In the genomic region with DNA sequence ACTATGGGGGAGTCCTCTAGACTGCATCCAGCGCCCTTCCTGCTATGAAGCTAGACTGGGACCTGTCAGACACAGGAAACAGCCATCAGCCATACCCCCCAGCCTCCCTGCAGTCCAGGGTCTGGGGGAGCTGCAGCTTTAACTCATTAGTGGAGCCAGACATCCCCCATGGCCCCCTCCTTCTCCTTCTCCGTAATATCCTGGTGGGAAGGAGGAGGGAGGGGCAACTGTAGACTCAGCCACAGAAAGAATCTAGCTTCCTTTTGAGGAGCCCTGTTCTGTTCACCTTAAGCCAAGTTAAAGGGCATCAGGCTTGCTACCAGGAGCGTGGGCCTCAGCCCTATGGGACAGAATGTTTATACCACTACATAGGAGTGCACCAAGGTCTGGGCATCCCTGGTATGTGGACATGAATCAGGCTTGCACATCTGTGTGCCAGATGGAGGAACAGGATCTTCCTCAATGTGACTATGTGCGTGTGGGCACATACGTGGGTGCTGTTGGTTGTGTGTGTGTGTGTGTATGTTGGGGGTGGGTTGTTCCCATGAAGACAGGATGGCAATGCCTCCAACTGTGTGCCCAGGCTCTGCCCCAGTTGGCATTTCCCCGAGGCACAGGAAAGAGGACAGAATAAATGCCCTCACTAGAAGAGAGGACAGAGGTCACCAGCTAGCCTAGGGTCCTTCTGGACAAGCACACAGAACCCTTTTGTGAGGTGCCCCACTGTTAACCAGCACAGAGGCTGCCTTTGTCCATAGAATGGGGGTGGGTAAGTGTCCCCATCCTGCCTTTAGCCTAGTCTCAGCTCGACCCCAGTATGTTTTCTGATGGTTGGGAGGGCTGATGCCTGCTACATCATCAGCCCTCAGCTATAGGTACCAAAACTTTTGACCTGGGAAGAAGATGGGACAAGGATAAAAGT, we compare ENCODE assay signal across 8 mouse cellular contexts. TPM values are rescaled to one million over a fixed set of nuclear protein-coding genes. Genes with fewer than 3 reads are reported as not detected.
A peak's percentile ranks its signal among the peaks of the same experiment; 100 is the strongest.
DNase-seq lines count a peak whose midpoint lies in the region; ATAC-seq lines count a peak whose summit lies in the region.

No protein-coding gene starts in this region.

- DNase-seq in lung, adult 18-20 months = no peak
- DNase-seq in embryonic facial prominence, embryonic 11.5 days (ENCODE audit: low spot score) = peak; percentile 94
- DNase-seq in hindbrain, embryonic 11.5 days (ENCODE audit: low spot score) = peak; percentile 53
- no peak for DNase-seq in urinary bladder, postnatal 14 days (ENCODE audit: low spot score)
- DNase-seq in right cerebral cortex, postnatal 14 days = no peak

- 20% methylated on average over 7 of the region's 7 CpGs for WGBS in lung, embryonic 15.5 days
- 12% methylated on average over 7 of the region's 7 CpGs for WGBS in embryonic facial prominence, embryonic 11.5 days
- 44% methylated on average over 7 of the region's 7 CpGs for WGBS in hindbrain, embryonic 11.5 days
- WGBS in limb, embryonic 12.5 days = 11% methylated on average over 7 of the region's 7 CpGs
- 45% methylated on average over 7 of the region's 7 CpGs for whole genome bisulfite sequencing in neural tube, embryonic 12.5 days

- peak overlapping the region; percentile 100 for H3K27ac ChIP-seq in lung, embryonic 15.5 days
- peak overlapping the region; percentile 100 for H3K27ac ChIP-seq in embryonic facial prominence, embryonic 11.5 days (replicated peaks; ENCODE audit: low read depth, low read length)
- H3K27ac ChIP-seq in hindbrain, embryonic 11.5 days (ENCODE audit: low read depth, low read length) = peak overlapping the region; percentile 83
- H3K27ac ChIP-seq in limb, embryonic 12.5 days = peak overlapping the region; percentile 100
- H3K27ac ChIP-seq in neural tube, embryonic 12.5 days = peak overlapping the region; percentile 69

- H3K9me3 ChIP-seq in lung, embryonic 15.5 days = no peaks in the 10 kb centered on the region
- no peaks in the 10 kb centered on the region for H3K9me3 ChIP-seq in embryonic facial prominence, embryonic 11.5 days (replicated peaks; ENCODE audit: control insufficient read depth, low read length)
- H3K9me3 ChIP-seq in hindbrain, embryonic 11.5 days (ENCODE audit: control insufficient read depth, low read length) = no peaks in the 10 kb centered on the region
- no peaks in the 10 kb centered on the region for H3K9me3 ChIP-seq in limb, embryonic 12.5 days
- no peaks in the 10 kb centered on the region for H3K9me3 ChIP-seq in neural tube, embryonic 12.5 days

- peak overlapping the region; percentile 40 for H3K9ac ChIP-seq in lung, embryonic 15.5 days
- peak overlapping the region; percentile 64 for H3K9ac ChIP-seq in embryonic facial prominence, embryonic 11.5 days (replicated peaks; ENCODE audit: low read length)
- H3K9ac ChIP-seq in hindbrain, embryonic 11.5 days (ENCODE audit: low read depth, low read length) = peak overlapping the region; percentile 54
- peak overlapping the region; percentile 91 for H3K9ac ChIP-seq in limb, embryonic 12.5 days (replicated peaks)
- 0 out of 2 replicates have a peak overlapping the region, but pooled peaks have one; percentile 29 for H3K9ac ChIP-seq in neural tube, embryonic 12.5 days

- H3K4me2 ChIP-seq in lung, embryonic 15.5 days = peak overlapping the region; percentile 88
- H3K4me2 ChIP-seq in embryonic facial prominence, embryonic 11.5 days (ENCODE audit: low read depth, low read length) = peak overlapping the region; percentile 76
- peak overlapping the region; percentile 21 for H3K4me2 ChIP-seq in hindbrain, embryonic 11.5 days (replicated peaks; ENCODE audit: low read depth, low read length)
- H3K4me2 ChIP-seq in limb, embryonic 12.5 days = peak overlapping the region; percentile 98
- peak overlapping the region; percentile 88 for H3K4me2 ChIP-seq in neural tube, embryonic 12.5 days (replicated peaks)

- peak overlapping the region; percentile 66 for H3K4me3 ChIP-seq in lung, embryonic 15.5 days
- H3K4me3 ChIP-seq in embryonic facial prominence, embryonic 11.5 days (ENCODE audit: low read depth, low read length) = peak overlapping the region; percentile 73
- H3K4me3 ChIP-seq in hindbrain, embryonic 11.5 days (ENCODE audit: low read depth, low read length) = no peak overlapping the region
- peak overlapping the region; percentile 77 for H3K4me3 ChIP-seq in limb, embryonic 12.5 days (replicated peaks)
- no peak overlapping the region for H3K4me3 ChIP-seq in neural tube, embryonic 12.5 days

- peak; percentile 33 for ATAC-seq in lung, embryonic 15.5 days (ENCODE audit: borderline replicate concordance, extremely low read depth, low FRiP score, low TSS enrichment)
- ATAC-seq in embryonic facial prominence, embryonic 11.5 days (replicated peaks; ENCODE audit: insufficient number of reproducible peaks, low FRiP score, low TSS enrichment, low read depth) = peak; percentile 67
- ATAC-seq in hindbrain, embryonic 11.5 days (ENCODE audit: low FRiP score) = no peak
- peak; percentile 33 for ATAC-seq in limb, embryonic 12.5 days (ENCODE audit: insufficient number of reproducible peaks, insufficient read depth, low FRiP score, low TSS enrichment, low read depth)
- ATAC-seq in neural tube, embryonic 12.5 days (ENCODE audit: low FRiP score, low read depth) = no peak

- H3K4me1 ChIP-seq in lung, embryonic 15.5 days = peaks cover 54% of the 10 kb centered on the region
- H3K4me1 ChIP-seq in embryonic facial prominence, embryonic 11.5 days (ENCODE audit: control insufficient read depth, insufficient read depth, low read length) = peaks cover 13% of the 10 kb centered on the region
- H3K4me1 ChIP-seq in hindbrain, embryonic 11.5 days (replicated peaks; ENCODE audit: control insufficient read depth, insufficient read depth, low read length) = peaks cover 2% of the 10 kb centered on the region; the same call in 1 of the 2 replicates
- peaks cover 70% of the 10 kb centered on the region for H3K4me1 ChIP-seq in limb, embryonic 12.5 days (replicated peaks)
- H3K4me1 ChIP-seq in neural tube, embryonic 12.5 days = peaks cover 40% of the 10 kb centered on the region

- H3K27me3 ChIP-seq in lung, embryonic 15.5 days = no peaks in the 10 kb centered on the region
- no peaks in the 10 kb centered on the region for H3K27me3 ChIP-seq in embryonic facial prominence, embryonic 11.5 days (ENCODE audit: control insufficient read depth, insufficient read depth, low read length)
- H3K27me3 ChIP-seq in hindbrain, embryonic 11.5 days (ENCODE audit: control insufficient read depth, insufficient read depth, low read length) = peaks cover 7% of the 10 kb centered on the region
- no peaks in the 10 kb centered on the region for H3K27me3 ChIP-seq in limb, embryonic 12.5 days
- peaks cover 24% of the 10 kb centered on the region for H3K27me3 ChIP-seq in neural tube, embryonic 12.5 days (replicated peaks)

- no peaks in the 10 kb centered on the region for H3K36me3 ChIP-seq in lung, embryonic 15.5 days
- no peaks in the 10 kb centered on the region for H3K36me3 ChIP-seq in embryonic facial prominence, embryonic 11.5 days (replicated peaks; ENCODE audit: control insufficient read depth, insufficient read depth, low read depth, low read length)
- no peaks in the 10 kb centered on the region for H3K36me3 ChIP-seq in hindbrain, embryonic 11.5 days (ENCODE audit: control insufficient read depth, insufficient read depth, low read length)
- H3K36me3 ChIP-seq in limb, embryonic 12.5 days = peaks cover 10% of the 10 kb centered on the region
- no peaks in the 10 kb centered on the region for H3K36me3 ChIP-seq in neural tube, embryonic 12.5 days

RNA-seq across cellular contexts. Expression of gene Gm20661, which starts 0.9 kb away (rescaled TPM):
- polyA plus RNA-seq in lung, embryonic 15.5 days (2015; fragmentation: Nextera tagmentation; extraction: Ambion mirVana) = 3.5 and 3.6 TPM in 2 replicates
- polyA plus RNA-seq in embryonic facial prominence, embryonic 11.5 days (2014; fragmentation: Nextera tagmentation; extraction: Ambion mirVana) = 4.0 and 4.5 TPM in 2 replicates
- polyA plus RNA-seq in hindbrain, embryonic 11.5 days (2014; fragmentation: Nextera tagmentation; extraction: Ambion mirVana) = 1.8 and 1.9 TPM in 2 replicates
- 10.4 and 11.2 TPM in 2 replicates for polyA plus RNA-seq in limb, embryonic 12.5 days (2016; fragmentation: Nextera tagmentation; extraction: Ambion mirVana)
- polyA plus RNA-seq in neural tube, embryonic 12.5 days (2016; fragmentation: Nextera tagmentation; extraction: Ambion mirVana) = 2.0 and 2.2 TPM in 2 replicates

RNA-seq across cellular contexts. Expression of gene Inka1, which starts 3.7 kb away (rescaled TPM):
- 68.7 and 76.6 TPM in 2 replicates for polyA plus RNA-seq in lung, embryonic 15.5 days (2015; fragmentation: Nextera tagmentation; extraction: Ambion mirVana)
- 101 and 108 TPM in 2 replicates for polyA plus RNA-seq in embryonic facial prominence, embryonic 11.5 days (2014; fragmentation: Nextera tagmentation; extraction: Ambion mirVana)
- 56.4 and 61.9 TPM in 2 replicates for polyA plus RNA-seq in hindbrain, embryonic 11.5 days (2014; fragmentation: Nextera tagmentation; extraction: Ambion mirVana)
- polyA plus RNA-seq in limb, embryonic 12.5 days (2016; fragmentation: Nextera tagmentation; extraction: Ambion mirVana) = 133 and 138 TPM in 2 replicates
- 39.2 and 42.3 TPM in 2 replicates for polyA plus RNA-seq in neural tube, embryonic 12.5 days (2016; fragmentation: Nextera tagmentation; extraction: Ambion mirVana)

RNA-seq across cellular contexts. Expression of gene Uba7, which starts 6.6 kb away (rescaled TPM):
- 22.3 and 22.8 TPM in 2 replicates for polyA plus RNA-seq in lung, embryonic 15.5 days (2015; fragmentation: Nextera tagmentation; extraction: Ambion mirVana)
- 12.2 and 13.2 TPM in 2 replicates for polyA plus RNA-seq in embryonic facial prominence, embryonic 11.5 days (2014; fragmentation: Nextera tagmentation; extraction: Ambion mirVana)
- 7.4 and 12.4 TPM in 2 replicates for polyA plus RNA-seq in hindbrain, embryonic 11.5 days (2014; fragmentation: Nextera tagmentation; extraction: Ambion mirVana)
- polyA plus RNA-seq in limb, embryonic 12.5 days (2016; fragmentation: Nextera tagmentation; extraction: Ambion mirVana) = 25.4 and 29.8 TPM in 2 replicates
- 11.7 and 12.2 TPM in 2 replicates for polyA plus RNA-seq in neural tube, embryonic 12.5 days (2016; fragmentation: Nextera tagmentation; extraction: Ambion mirVana)

RNA-seq across cellular contexts. Expression of gene Cdhr4, which starts 10.4 kb away (rescaled TPM):
- polyA plus RNA-seq in lung, embryonic 15.5 days (2015; fragmentation: Nextera tagmentation; extraction: Ambion mirVana) = 5.2 and 6.1 TPM in 2 replicates
- polyA plus RNA-seq in embryonic facial prominence, embryonic 11.5 days (2014; fragmentation: Nextera tagmentation; extraction: Ambion mirVana) = 7.6 and 10.2 TPM in 2 replicates
- 2.9 and 3.3 TPM in 2 replicates for polyA plus RNA-seq in hindbrain, embryonic 11.5 days (2014; fragmentation: Nextera tagmentation; extraction: Ambion mirVana)
- polyA plus RNA-seq in limb, embryonic 12.5 days (2016; fragmentation: Nextera tagmentation; extraction: Ambion mirVana) = 18.6 and 19.3 TPM in 2 replicates
- 5.0 and 7.2 TPM in 2 replicates for polyA plus RNA-seq in neural tube, embryonic 12.5 days (2016; fragmentation: Nextera tagmentation; extraction: Ambion mirVana)

RNA-seq across cellular contexts. Expression of gene Gm20662, which starts 14.2 kb away (rescaled TPM):
- 0.44 and 0.72 TPM in 2 replicates for polyA plus RNA-seq in lung, embryonic 15.5 days (2015; fragmentation: Nextera tagmentation; extraction: Ambion mirVana)
- polyA plus RNA-seq in embryonic facial prominence, embryonic 11.5 days (2014; fragmentation: Nextera tagmentation; extraction: Ambion mirVana) = 0.14 and 0.59 TPM in 2 replicates
- 0.10 and 0.14 TPM in 2 replicates for polyA plus RNA-seq in hindbrain, embryonic 11.5 days (2014; fragmentation: Nextera tagmentation; extraction: Ambion mirVana)
- 1.3 TPM in 2 replicates for polyA plus RNA-seq in limb, embryonic 12.5 days (2016; fragmentation: Nextera tagmentation; extraction: Ambion mirVana)
- 0.89 and 1.5 TPM in 2 replicates for polyA plus RNA-seq in neural tube, embryonic 12.5 days (2016; fragmentation: Nextera tagmentation; extraction: Ambion mirVana)

Comparison
In these comparisons a context has a peak if more than half of its experiments do, and no peak if none do; other contexts are left out.
1. ATAC-seq: peak in lung, embryonic 15.5 days (single experiment), embryonic facial prominence, embryonic 11.5 days (single experiment) and limb, embryonic 12.5 days (single experiment); none in hindbrain, embryonic 11.5 days (single experiment) and neural tube, embryonic 12.5 days (single experiment).
2. H3K4me2 ChIP-seq: peak in every context shown above with its lines; median percentile 98 in limb, embryonic 12.5 days; 88 in lung, embryonic 15.5 days; 88 in neural tube, embryonic 12.5 days; 76 in embryonic facial prominence, embryonic 11.5 days; 21 in hindbrain, embryonic 11.5 days.
3. H3K4me3 ChIP-seq: peak in lung, embryonic 15.5 days (single experiment), embryonic facial prominence, embryonic 11.5 days (single experiment) and limb, embryonic 12.5 days (single experiment); none in hindbrain, embryonic 11.5 days (single experiment) and neural tube, embryonic 12.5 days (single experiment).
4. H3K9ac ChIP-seq: peak in every context shown above with its lines; median percentile 91 in limb, embryonic 12.5 days; 64 in embryonic facial prominence, embryonic 11.5 days; 54 in hindbrain, embryonic 11.5 days; 40 in lung, embryonic 15.5 days; 29 in neural tube, embryonic 12.5 days.
5. DNase-seq: peak in embryonic facial prominence, embryonic 11.5 days (single experiment) and hindbrain, embryonic 11.5 days (single experiment); none in lung, adult 18-20 months (0 of 2), urinary bladder, postnatal 14 days (single experiment) and right cerebral cortex, postnatal 14 days (single experiment).
6. Peak in every context shown above with its lines, with median percentiles within 50 percentile points of each other: H3K27ac ChIP-seq.